ENCODE assay signal across 37 mouse cellular contexts in the genomic region with DNA sequence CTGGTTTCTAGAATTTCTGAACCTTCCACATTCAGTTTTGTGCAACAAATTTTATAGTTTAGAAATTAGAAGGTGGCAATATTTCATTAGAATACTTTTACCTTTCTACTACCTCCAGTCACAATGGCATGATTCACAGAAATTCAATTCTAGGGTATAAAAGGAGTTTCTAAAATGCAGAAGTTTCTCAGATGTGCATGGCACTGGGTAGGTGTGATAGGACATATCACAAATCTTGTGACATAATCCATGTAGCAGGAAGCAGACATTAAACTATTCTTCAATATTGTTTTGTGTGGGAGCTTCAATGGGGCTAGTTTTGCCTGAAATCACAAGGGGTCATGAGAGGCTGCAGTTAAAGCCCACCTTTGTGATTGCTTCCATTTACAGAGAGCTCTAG. TPM values are rescaled to one million over a fixed set of nuclear protein-coding genes. Genes with fewer than 3 reads are reported as not detected.
"Had no signal": no experiment of that assay in that cellular context is flagged by ENCODE, and none has a peak within 500 bp of the region (broad histone marks: within the 10 kb centered on the region; RNA-seq: fewer than 3 reads in every experiment).

No protein-coding gene starts in this region.

- H3K4me3 ChIP-seq: embryonic facial prominence, embryonic 10.5 days; embryonic facial prominence, embryonic 12.5 days; embryonic facial prominence, embryonic 13.5 days; embryonic facial prominence, embryonic 15.5 days; erythroblast, embryonic 14.5 days; forebrain, embryonic 10.5 days; forebrain, embryonic 12.5 days; forebrain, embryonic 13.5 days; forebrain, embryonic 15.5 days; gastrocnemius, adult 2 months; heart, adult 2 months; heart, embryonic 10.5 days had no signal

- H3K4me1 ChIP-seq: embryonic facial prominence, embryonic 10.5 days; embryonic facial prominence, embryonic 12.5 days; embryonic facial prominence, embryonic 13.5 days; embryonic facial prominence, embryonic 15.5 days; forebrain, embryonic 10.5 days; forebrain, embryonic 12.5 days; forebrain, embryonic 13.5 days; forebrain, embryonic 15.5 days; heart, embryonic 10.5 days had no signal

- H3K27me3 ChIP-seq: embryonic facial prominence, embryonic 12.5 days; embryonic facial prominence, embryonic 13.5 days; embryonic facial prominence, embryonic 15.5 days; forebrain, embryonic 12.5 days; forebrain, embryonic 13.5 days; forebrain, embryonic 15.5 days had no signal

- H3K9me3 ChIP-seq: forebrain, embryonic 15.5 days had no signal

- DNase-seq: cerebellum, adult 9-11 months; cerebellum, postnatal 10 days; cerebellum, postnatal 14 days; cerebellum, postnatal 25 days; cerebellum, postnatal 36 days; embryo, embryonic 11 days; forebrain, postnatal 0 days; gastrocnemius, adult 2 months; gastrocnemius, postnatal 10 days; gastrocnemius, postnatal 14 days; gastrocnemius, postnatal 25 days; gastrocnemius, postnatal 36 days; heart, adult 11 months; heart, adult 18-20 months; heart, adult 2 months had no signal

- H3K9ac ChIP-seq: embryonic facial prominence, embryonic 12.5 days; embryonic facial prominence, embryonic 13.5 days; embryonic facial prominence, embryonic 15.5 days; forebrain, embryonic 12.5 days; forebrain, embryonic 13.5 days; forebrain, embryonic 15.5 days; forebrain, postnatal 0 days had no signal

- H3K27ac ChIP-seq: embryonic facial prominence, embryonic 10.5 days; embryonic facial prominence, embryonic 12.5 days; embryonic facial prominence, embryonic 13.5 days; embryonic facial prominence, embryonic 15.5 days; forebrain, embryonic 10.5 days; forebrain, embryonic 12.5 days; forebrain, embryonic 13.5 days; forebrain, embryonic 15.5 days; gastrocnemius, adult 2 months; heart, adult 2 months; heart, embryonic 10.5 days had no signal

RNA-seq across cellular contexts. Expression of a gene that starts 7.4 kb away (rescaled TPM):
- polyA plus RNA-seq: cortical plate, adult 2 months; erythroblast, embryonic 14.5 days; forebrain, embryonic 12.5 days; forebrain, embryonic 14.5 days; frontal cortex, adult 2 months; gonadal fat pad, adult 2 months; heart, adult 2 months had no signal

RNA-seq across cellular contexts. Expression of a gene that starts 46.4 kb away (rescaled TPM):
- polyA plus RNA-seq: erythroblast, embryonic 14.5 days had no signal

RNA-seq across cellular contexts. Expression of a gene that starts 58.8 kb away (rescaled TPM):
- total RNA-seq: common myeloid progenitor, adult 5-6 weeks; gastrocnemius, adult 18-20 months; gastrocnemius, adult 8-10 months; gastrocnemius, postnatal 25 days; granulocyte monocyte progenitor cell, adult 5-6 weeks had no signal
- polyA plus RNA-seq: embryonic facial prominence, embryonic 10.5 days; embryonic facial prominence, embryonic 11.5 days; embryonic facial prominence, embryonic 12.5 days; embryonic facial prominence, embryonic 13.5 days; embryonic facial prominence, embryonic 14.5 days; embryonic facial prominence, embryonic 15.5 days; erythroblast, embryonic 14.5 days; forebrain, embryonic 11.5 days; forebrain, embryonic 12.5 days; forebrain, embryonic 13.5 days; forebrain, embryonic 14.5 days; forebrain, embryonic 15.5 days; forebrain, embryonic 16.5 days; forebrain, postnatal 0 days; frontal cortex, adult 2 months; gonadal fat pad, adult 2 months; heart, adult 2 months; heart, embryonic 10.5 days had no signal
